Mouse (Mus musculus) mature B cell (primary cell): ENCODE results near the gene Nrde2.

ENCODE experiments used
- in situ Hi-C: fragments of 300-500 bp; cut with MboI; formaldehyde crosslinking; loops from 2 replicates; pipeline ENCODE4 v1.14.3; 2019

The Nrde2 gene

DNA sequence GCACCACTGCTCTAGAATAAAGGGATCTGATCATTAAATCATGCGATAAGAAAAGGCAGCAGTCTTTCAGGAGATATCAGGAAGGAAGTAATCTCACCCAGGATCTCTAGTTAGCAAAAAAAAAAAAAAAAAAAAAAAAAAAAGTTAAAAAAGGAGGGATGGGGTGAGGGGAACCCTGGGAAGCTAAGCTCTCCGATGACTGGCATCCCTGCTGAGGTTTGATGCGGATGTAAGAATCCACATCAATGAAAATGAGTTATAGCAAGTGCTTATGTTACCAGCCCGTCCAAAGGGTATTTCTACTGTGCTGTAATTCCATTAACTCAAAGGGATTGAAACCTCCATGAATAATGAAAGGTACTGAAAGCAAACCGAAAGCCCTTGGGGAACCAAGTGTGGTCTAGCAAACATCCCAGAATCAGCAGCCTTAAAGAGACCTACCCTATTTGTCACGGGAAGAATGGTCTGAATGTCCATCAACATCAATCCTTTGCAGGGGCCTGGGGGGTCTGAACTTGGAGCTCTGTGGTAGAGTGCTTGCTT, 19.5 kb upstream of the Nrde2 start:
- in situ Hi-C loops, result no loop called here

DNA sequence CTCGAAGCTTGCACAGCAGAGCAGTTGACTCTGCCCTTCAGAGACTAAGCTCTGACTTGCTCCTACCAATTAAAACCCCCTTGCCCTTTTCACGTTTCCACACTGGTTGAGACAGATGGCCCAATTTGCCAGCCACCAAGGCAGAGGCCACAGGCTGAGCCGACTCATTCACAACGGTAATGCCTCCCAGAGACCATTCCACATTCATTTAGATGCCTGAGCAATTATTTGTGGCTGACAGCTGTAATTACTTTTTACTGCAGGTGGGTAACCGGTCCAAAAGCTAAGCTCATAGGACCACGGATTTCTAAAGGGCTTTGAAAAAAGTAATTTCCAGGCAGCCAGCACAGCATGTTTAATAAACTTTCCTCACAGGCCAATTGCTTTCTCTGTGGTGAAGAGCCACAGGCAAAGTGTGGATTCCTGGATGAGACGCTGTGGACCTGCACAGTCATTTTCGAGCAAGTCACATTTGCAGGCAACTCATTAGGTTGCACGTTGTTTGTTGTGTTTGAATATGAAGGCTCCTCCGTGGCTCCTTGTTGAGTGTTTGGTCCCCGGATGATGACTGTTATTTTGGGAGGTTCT, 17.1 kb upstream of the Nrde2 start:
- in situ Hi-C loops, result no loop called here

DNA sequence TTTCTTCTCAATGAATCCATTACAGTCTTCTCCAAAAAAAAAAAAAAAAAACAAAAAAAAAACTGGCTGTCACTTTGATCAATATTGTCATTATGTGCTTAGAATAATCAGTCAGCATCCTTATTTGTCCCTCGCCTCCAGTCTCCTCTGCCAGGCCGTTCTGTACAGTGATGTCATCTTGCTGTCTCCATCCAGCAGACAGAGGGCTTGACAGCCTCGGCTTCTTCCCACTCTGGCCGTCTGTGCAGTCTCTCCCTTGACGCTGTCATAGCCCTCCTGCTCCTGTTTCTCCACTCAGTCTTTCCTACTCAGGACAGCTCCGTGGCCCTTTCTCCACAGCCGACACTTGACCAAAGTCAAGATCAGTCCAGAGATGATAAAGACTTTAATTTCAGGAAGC, 13.0 kb upstream of the Nrde2 start:
- in situ Hi-C loops, result no loop called here

DNA sequence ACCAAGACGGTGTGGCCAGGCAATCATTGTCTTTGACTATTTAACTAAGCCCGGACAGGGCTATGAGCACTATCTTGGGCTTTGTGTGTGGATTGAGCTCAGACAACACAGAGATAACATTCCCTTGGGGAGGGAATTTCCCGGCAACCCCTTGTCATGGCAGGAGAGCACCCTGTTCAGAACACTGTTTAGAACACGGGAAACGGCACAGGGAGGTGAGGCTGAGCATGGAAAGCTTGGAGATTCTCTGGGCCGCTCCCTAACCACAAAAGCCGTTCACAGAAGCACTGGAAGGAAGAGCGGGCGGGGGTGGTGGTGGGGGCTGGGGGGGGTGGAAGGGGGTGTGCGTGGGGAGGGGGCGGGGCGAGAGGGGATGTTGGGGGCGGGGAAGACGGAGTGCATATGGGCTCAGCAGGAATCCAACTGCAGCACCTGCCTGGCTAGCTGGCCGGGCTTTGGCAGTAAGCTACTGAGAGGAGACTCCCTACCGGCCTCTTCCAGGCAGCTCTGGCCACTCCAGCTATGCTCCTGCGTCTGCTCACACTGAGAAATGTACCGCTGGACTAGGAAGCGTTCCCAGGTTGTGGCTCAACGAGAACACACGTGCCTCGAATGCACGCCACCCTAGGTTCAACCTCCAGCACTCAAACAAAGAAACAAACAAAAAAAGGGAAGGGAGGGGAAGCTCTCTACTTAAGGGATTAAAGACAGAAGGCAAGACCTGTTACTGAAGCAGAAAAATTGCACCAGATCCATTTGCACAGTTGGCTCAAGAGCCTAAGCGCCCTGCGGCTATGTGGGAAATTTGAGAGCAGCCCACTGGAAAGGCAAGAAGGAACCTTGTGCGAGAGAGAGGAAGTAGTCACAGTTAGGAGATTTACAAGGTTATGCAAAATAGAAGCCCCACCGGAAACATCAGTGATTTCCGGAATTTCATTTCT, 8.7 kb upstream of the Nrde2 start:
- in situ Hi-C loops, result no loop called here

DNA sequence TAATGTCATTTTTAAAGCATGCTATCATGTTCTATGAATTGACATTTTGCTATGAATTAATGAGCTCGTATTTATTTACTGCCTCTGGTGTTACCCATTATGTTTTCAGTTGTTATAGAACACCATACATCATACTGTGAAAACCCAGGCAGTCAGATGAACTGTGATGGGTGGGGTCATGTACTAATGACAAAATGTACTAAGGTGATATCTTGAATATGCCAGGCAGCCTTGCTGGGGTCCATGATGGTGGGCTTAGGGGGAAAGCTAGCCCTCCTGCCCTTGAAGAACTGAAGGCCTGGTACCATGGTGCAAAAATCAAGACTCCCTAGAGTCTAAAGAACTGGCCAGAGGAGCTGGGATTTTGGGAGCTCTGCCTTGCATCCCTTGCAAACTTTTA, 8.0 kb upstream of the Nrde2 start:
- in situ Hi-C loops, result no loop called here

DNA sequence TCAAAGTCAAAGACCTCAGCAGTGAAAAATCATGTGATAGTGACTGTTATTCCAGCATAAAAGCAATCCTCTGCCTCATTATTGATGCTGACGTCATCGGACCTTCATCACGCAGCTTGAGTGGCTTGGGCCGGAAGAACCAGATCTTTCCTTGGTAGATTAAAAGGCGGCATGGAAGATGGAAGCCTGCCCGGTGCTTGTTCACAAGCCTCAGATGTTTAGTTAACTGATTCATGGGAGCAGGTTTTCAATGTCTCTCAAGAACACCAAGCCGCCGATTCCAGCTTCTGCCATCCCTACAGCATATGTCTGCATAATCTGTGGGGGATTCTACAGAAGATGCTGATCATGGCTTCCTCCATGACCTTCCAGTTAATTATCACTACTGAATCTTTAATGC, 7.5 kb upstream of the Nrde2 start:
- in situ Hi-C loops, result no loop called here

DNA sequence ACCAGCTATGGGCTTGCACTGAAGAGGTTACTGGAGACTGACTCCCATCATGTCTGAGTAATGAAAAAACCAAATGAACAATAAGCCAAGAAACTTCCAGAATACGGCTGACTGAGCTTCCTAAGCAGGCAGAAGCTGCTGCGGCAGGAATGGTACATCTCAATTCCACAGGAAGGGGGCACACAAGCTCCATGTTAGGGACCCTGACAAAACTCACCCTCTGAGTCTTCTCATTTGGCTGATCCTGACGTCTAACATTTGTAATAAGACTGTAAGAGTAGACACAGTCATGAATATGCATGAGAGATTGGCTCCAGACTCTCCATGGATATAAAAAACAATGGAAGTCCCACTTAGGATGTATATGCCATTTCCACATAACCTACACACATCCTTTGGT, 6.7 kb upstream of the Nrde2 start:
- in situ Hi-C loops, result no loop called here

DNA sequence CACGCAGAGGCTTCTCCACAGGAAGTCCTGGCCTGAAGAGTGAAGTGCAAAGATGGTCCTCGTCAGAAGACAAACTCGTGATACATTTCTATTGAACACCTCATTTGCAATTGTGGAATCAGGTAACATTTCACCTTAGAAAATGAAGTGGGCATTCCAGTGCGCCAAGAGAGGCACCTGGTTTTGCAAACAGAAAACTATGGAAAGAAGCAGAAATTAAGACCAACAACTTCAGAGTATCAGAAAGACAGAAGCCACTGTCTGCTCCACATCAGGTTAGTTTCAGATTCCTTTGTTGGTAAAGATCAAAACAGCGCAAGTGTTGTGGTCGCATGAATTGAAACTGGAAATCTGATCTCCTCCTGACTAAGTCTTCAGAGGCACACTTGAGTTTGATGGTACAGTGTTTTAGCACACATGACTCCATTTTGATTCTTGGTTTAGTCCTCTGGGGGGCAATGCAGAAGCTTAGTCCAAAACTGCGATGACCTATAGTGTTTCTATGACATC, 5.6 kb upstream of the Nrde2 start:
- in situ Hi-C loops, result no loop called here

DNA sequence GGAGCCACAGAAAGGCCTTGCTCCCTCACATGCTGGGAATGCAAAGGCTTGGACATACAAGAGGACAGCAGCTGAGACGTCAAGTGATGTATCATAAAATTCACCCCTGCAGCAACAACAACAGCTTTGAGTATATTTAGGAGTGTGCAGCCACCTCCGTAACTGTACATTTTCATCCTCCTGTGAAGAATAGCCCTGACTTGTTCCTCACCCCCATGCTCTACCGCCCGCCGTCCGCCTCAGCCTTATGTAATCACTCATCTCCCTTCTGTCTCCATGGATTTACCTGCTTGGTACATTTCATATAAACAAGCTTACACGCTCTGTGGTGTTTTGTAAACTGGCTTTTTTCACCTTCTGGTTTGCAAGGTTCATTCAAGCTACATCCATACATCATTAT, 7.0 kb downstream of the Nrde2 start:
- in situ Hi-C loops, result no loop called here

DNA sequence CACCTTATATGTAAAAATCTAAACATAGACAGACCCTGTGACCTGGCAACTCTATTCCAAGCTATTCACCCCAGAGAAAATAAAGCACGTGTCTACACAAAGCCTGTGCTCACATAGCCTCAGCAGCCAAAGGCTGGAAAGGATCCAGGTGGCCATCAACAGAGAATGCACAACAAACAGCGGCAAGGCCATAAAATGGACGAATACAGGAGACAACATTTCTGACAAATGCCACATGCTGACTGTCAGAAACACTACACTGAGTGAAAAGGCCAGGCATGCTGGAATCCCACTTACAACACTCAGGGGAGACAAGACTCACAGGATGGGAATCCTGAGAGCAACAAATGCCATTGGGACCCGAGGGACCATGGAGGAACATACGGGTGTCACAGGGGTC, 15.2 kb downstream of the Nrde2 start:
- in situ Hi-C loops, result no loop called here

DNA sequence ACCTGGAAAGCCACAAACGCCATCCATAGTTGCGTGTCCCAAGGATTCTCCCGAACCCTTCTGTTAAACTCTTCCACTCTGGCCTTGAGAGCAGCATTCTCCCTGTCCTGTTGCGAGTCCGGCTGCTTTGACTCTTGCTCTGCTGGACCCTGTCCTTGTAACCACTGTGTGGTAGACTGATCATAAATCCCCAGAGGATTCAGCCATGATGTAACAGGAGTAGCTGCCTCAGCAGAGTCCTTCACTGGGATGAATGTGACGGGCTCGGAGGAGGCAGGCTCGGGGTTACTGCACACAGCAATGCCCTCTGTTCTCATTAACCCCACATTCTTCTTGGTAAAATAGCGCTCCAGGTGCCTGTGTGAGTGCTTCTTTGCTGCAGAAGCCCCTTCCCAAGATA, 15.7 kb downstream of the Nrde2 start:
- in situ Hi-C loops, result no loop called here

DNA sequence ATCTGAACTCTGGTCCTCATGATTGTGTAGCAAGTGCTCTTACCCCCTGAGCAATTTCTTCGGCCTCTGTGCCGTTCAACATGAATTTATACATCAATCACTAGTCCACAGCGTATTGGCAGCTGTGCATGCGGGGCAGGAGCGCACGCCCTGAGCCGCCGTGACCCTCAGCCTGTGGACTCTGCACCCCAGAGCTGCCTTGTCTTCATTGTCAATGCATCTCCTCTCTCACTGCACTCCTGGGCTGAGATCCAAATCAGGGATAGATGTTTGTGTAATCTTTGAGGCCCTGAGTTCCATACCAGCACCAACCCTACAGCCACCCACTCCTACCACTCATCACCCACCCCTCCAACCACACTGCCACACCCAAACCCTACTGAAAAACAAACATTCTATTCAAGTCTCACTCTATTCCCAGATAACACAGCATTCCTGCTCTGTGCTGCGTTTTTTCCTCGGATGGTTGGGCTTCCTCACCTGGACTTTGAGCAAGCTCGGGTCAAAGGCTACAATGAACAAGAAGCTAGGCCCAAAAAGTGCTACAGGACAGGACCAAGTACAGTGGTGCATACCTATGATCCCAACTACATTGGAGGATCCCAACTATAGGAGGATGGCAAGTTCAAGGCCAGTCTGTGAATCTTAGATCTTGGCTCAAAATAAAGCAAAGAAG, 16.5 kb downstream of the Nrde2 start:
- in situ Hi-C loops, result no loop called here

DNA sequence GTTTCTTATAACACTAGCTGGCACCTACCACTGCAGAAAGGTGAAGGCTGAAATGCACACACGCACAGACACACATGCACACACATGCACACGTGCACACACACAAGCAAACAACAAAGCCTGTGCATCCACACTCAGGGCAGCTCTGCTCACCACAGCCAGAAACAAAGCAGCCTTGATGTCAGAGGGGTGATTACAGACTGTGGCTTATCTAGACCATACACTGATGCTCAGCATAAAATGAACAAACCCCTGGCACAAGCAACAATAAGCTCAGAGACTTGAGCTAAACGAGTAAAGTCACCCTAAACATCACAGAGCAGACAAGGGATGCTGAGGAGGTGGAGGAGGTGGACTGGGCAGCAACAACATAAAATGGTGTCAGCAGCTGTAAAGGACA, 24.3 kb downstream of the Nrde2 start:
- in situ Hi-C loops, result no loop called here

DNA sequence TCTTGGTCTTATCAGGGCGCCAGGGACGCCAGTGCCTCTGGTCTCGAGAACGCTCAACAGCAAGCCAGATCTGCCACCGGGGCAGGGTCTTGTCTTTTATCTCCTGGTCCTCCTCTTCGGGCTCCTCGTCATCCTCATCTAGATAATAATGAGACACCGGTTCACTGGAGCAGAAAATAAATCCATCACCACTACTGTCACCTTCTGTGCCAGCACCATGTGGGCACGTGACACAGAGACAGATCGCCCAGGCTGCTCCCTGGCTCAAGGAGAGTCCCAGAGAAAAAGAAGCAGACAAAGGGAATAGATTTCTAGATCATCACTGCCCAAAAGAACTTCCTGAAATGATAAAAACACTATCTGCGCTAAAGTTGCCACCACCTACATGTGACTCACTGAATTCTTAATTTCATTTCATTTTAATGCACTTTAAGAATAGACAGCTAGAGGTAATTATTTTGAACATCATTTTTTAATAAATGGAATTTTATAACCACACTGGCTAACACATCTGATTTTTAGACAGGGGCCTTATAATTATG, 25.0 kb downstream of the Nrde2 start:
- in situ Hi-C loops, result no loop called here

DNA sequence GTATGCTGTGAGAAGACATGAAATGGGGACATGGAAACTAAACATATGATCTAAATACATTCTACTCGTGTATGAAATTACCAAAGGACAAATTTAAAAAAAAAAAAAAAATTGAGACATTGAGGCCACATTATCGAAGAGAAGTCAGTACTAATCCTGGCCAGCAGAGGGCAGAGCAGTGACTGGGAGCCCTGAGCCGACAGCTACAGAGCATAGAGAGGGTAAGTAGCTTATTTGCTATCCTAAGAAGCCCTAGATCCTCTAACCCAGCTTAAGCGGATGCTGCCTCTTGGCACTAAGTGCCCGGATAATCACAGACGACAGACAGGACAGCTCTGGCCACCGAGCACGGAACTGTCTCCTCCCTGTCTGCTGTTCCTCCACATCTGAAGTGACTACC, 27.8 kb downstream of the Nrde2 start:
- in situ Hi-C loops, result no loop called here

DNA sequence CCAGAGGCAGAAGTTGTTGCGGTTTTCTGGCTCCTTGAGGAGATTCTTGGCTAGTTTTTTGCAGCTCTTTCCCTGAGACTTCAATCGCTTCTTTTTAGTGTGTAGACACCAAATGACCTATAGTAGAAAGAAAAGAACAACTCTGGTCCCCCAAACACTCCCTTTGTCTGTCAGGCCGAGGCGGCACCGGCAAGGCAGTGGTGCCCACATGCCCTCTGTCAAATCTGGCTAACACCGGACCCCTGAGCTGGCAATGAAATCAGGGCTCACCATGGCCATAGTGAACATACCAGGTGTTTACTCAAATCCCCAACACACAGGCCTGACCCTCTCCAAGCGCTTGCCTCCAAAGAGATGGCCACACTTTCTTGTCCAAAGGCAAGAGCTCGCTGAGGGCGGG, 28.3 kb downstream of the Nrde2 start:
- in situ Hi-C loops, result no loop called here

DNA sequence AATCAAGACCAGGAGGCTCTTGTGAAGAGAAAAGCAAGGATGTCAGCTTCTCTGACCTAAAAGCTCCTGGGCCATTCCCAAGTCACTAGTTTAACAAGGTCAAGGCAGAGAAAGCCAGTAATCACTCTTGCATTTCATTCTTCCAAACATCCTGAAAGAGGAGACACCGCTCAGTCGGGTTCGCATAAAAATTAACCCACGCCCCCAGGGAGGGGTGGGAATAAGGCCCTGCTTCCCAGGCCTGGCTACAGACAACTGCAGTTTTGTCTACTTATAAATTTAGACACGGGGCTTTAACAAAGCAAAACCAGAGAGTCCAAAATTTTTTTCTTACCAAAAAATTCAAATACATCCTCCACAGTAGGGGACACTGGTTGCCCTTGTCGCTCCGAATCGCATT, 30.5 kb downstream of the Nrde2 start:
- in situ Hi-C loops, result no loop called here

DNA sequence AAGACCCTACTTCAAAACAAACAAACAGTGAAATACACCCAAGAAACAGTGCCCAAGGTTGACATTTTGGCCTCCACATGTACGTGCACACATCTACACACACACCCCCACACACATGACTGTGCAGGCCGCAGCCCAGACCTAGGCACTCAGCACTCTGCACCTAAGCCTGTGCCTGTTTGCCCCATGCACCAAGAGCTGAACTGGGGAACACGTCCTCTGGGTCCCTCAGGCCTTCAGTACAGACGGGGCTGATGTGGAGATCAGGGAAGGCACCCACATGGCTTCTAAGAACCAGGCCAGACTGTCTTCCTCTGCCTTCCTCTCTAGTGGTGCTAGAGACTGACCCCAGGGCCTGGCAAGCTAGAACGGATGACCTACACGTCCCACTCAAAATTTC, 30.9 kb downstream of the Nrde2 start:
- in situ Hi-C loops, result no loop called here

DNA sequence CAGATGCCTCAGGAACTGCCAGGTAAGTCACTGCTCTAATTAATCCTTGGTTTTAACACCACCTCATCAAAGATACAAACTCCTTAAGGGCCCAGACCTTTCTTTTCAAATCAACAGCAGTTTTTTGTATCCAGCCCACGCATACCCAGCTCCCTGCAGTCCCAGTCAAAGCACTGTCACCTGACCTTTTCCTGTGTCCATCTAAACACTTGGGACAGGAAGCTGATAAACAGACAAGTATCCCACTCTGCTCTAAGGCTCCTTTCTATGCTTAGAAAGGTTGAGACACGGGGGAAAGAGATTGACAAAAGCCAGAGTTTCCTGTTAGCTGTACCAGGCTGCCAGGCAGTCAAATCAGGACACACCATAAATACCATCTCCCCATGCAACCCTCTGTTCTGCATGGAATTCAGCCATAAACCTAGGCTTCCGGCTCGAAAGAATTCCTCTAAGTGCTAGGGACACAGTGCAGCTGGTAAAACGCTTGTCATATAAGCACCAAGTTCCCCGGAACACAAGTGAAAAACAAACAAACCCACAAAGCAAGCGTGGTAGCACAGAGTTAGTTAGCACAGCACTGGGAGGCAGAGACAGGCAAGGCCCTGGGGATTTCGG, 31.5 kb downstream of the Nrde2 start:
- in situ Hi-C loops, result no loop called here

DNA sequence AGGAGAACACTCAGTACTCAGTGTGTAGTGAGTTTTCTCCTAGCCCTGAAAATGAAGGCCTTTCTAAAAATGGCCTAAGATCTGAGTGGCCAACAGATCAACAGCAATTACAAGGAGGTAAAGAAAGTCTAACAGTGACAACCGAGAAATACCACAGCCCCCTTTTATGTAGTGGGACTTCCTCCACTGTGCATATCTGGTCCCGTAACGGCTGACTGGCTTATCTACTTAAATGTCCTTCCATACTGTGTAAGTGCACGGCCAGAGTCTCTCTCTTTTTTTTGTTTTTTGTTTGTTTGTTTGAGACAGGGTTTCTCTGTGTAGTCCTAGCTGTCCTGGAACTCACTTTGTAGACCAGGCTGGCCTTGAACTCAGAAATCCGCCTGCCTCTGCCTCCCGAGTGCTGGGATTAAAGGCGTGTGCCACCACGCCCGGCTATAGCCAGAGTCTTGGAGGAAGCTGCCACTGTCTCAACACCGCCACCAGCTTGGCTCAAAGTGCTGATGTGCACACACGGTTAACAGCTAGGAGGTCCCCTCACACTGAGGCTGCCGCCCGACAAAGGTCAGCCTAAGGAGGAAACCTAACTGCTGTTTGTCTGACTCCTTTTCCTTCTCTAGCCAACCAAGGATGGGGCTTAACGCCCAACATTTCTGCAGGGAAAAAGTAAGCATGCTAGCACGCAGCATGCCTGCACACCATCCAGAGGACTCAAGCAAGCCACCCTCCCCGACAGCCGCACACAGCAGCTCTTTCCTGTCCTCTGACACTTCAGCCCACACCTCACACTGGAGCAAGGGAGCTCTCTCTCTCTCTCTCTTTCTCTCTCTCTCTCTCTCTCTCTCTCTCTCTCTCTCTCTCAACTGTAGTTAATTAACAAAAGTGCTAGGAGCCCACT, 32.2 kb downstream of the Nrde2 start:
- in situ Hi-C loops, result no loop called here
